Mouse (Mus musculus) bone marrow, adult 2 months (tissue): ENCODE measurements around the gene Pus3.

ENCODE experiments used
- CTCF ChIP-seq: fragments of 200-500 bp; IDR thresholded peaks from 2 replicates; pipeline ENCODE4 v1.5.1; 2011; ENCODE audit warnings: low read length, control low read depth; ENCODE audit not compliant: control insufficient read depth, insufficient read depth
- POLR2A ChIP-seq: fragments of 200-500 bp; IDR thresholded peaks from 2 replicates; pipeline ENCODE4 v1.6.1; 2011; ENCODE audit warnings: low read depth, mild to moderate bottlenecking, control low read depth, low read length, borderline replicate concordance; ENCODE audit not compliant: control insufficient read depth

DNA sequence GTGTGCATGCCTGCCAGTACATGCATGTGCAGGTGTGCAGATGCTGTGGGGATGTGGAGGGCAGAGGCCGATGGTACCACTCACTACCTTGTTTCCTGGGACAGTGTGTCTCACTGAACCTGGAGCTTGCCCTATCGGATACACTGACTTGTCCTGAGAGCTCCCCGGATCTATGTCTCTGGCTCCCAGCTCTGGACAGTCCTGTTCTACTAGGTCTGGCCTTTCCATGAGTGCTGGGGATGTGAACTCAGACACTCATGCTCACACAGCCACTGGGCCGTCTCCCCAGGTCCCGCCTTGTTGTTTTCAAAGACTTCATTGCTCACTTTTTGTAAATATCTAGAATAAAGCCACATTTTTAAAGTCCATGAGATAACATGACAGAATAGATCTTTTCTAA is 17.4 kb upstream of the Pus3 start:
- TF ChIP-seq POLR2A (no peak), CTCF (no peak)
